Mouse (Mus musculus) ES-E14 (cell line): ENCODE results near the gene Sfxn1. TPM values are rescaled to one million over a fixed set of nuclear protein-coding genes. Genes with fewer than 3 reads are reported as not detected.

Source experiments
- DNase-seq: peaks from one replicate; pipeline ENCODE4 v3.0.0-alpha.2; 2013; ENCODE audit warnings: low read depth, low spot score
- H3K27ac ChIP-seq: 2 replicates; pipeline ENCODE4 v1.5.1; 2012; ENCODE audit warnings: low read depth, mild to moderate bottlenecking, low read length, moderate library complexity, mixed read lengths; ENCODE audit not compliant: poor library complexity, insufficient read depth, severe bottlenecking
- H3K36me3 ChIP-seq: 2 replicates; pipeline ENCODE4 v1.6.1; 2012; ENCODE audit warnings: mild to moderate bottlenecking, low read length, moderate library complexity, mixed read lengths; ENCODE audit not compliant: control insufficient read depth, poor library complexity, insufficient read depth, severe bottlenecking
- H3K4me1 ChIP-seq, 2 experiments: fragments of 150-350 bp in 1 of 2; sonication (generic) in 1 of 2; 2 replicates each; pipeline ENCODE4 v1.6.1; 2012; ENCODE audit warnings: low read length in 2 of 2, mild to moderate bottlenecking in 1 of 2, mixed read lengths in 1 of 2; ENCODE audit not compliant: control insufficient read depth in 2 of 2, insufficient read depth in 2 of 2, poor library complexity in 1 of 2
- H3K4me3 ChIP-seq, 2 experiments: fragments of 150-350 bp in 1 of 2; sonication (generic) in 1 of 2; 2 replicates each; pipeline ENCODE4 v1.5.1; 2012; ENCODE audit warnings: low read length in 2 of 2, low read depth in 1 of 2, mild to moderate bottlenecking in 1 of 2, mixed read lengths in 1 of 2; ENCODE audit not compliant: insufficient read depth in 1 of 2, poor library complexity in 1 of 2, severe bottlenecking in 1 of 2
- H3K9ac ChIP-seq: 2 replicates; pipeline ENCODE4 v1.6.1; 2012; ENCODE audit warnings: low read depth, mild to moderate bottlenecking, low read length, mixed read lengths; ENCODE audit not compliant: poor library complexity, insufficient read depth, severe bottlenecking
- H3K9me3 ChIP-seq: fragments of 150-350 bp; sonication (generic); 2 replicates; pipeline ENCODE4 v1.6.1; 2012; ENCODE audit warnings: low read depth, mild to moderate bottlenecking, low read length; ENCODE audit not compliant: control insufficient read depth, insufficient read depth
- CHD2 ChIP-seq: IDR thresholded peaks from 2 replicates; pipeline ENCODE4 v1.6.1; 2014; ENCODE audit warnings: mild to moderate bottlenecking, low read depth, low read length, inconsistent platforms
- HCFC1 ChIP-seq: IDR thresholded peaks from 2 replicates; pipeline ENCODE4 v1.6.1; 2012; ENCODE audit warnings: low read length, inconsistent platforms, borderline replicate concordance; ENCODE audit not compliant: insufficient read depth
- MAFK ChIP-seq: IDR thresholded peaks from 2 replicates; pipeline ENCODE4 v1.6.1; 2014; ENCODE audit warnings: mild to moderate bottlenecking, low read depth, low read length, inconsistent platforms; ENCODE audit not compliant: insufficient read depth
- ZC3H11A ChIP-seq: IDR thresholded peaks from 2 replicates; pipeline ENCODE4 v1.6.1; 2012; ENCODE audit warnings: low read depth, mild to moderate bottlenecking, inconsistent platforms, low read length, borderline replicate concordance
- ZNF384 ChIP-seq: IDR thresholded peaks from 2 replicates; pipeline ENCODE4 v1.6.1; 2012; ENCODE audit warnings: low read depth, low read length, inconsistent platforms
- in situ Hi-C, 2 experiments: fragments of 600-800 bp; cut with MboI; formaldehyde crosslinking; loops; one replicate each; pipeline ENCODE4 v1.15.1; 2025; ENCODE audit warnings: low sequenced_read_pairs in 2 of 2, inconsistent platforms in 1 of 2; ENCODE audit not compliant: unreplicated experiment in 2 of 2
- total RNA-seq: library from RNA; depleted of rRNA; stranded (reverse); fragments of 300-350 nt; gene quantifications from 2 replicates; pipeline ENCODE4 v1.2.3, GENCODE M21; 2012

Gene Sfxn1
- total RNA-seq, 1 experiment = 36.1 TPM

DNA sequence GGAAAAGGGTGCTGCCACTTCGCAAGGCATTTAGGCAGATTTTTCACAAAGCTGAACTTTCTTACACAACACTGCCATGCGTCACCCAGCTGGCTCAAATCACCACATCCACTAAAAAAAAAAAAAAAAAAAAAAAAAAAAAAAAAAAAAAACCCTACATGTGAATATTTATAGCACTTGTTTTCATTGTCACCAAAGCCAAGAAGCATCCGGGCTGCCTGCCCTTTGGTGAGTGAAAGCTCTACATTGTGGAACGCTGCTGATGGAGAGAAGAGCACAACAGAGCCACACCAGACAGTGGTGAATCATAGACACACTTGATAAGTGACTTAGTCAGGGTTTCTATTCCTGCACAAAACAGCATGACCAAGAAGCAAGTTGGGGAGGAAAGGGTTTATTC lies 33.7 kb upstream of the Sfxn1 start:
- Histone ChIP-seq H3K9ac (no peak overlapping the region), H3K4me3 (no peak overlapping the region), H3K4me1 (no peaks in the 10 kb centered on the region), H3K9me3 (no peaks in the 10 kb centered on the region), H3K27ac (no peak overlapping the region), H3K36me3 (no peaks in the 10 kb centered on the region)
- TF ChIP-seq MAFK = no peak
- no peak for TF ChIP-seq ZNF384
- TF ChIP-seq HCFC1 = no peak
- no peak for TF ChIP-seq CHD2
- no peak for TF ChIP-seq ZC3H11A
- in situ Hi-C loops = no loop called here
- no peak for DNase-seq

DNA sequence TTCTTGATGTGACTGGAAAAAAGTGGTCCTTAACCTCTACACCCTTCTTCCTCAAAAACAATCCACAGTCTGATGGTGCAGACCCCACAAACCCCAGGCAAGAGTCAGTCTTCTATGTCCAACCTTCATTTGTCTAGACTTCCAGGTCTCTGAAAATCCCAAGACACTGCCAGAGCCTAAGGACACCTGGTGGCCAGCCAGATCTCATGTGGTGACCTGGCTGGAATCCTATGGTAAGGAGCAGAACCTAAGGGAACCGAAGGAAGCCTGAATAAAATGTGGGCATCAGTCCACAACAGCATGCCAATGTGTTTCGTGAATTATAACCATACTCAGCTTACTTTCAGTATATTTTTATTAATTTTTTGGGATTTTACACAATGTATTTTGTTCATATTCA lies 31.4 kb upstream of the Sfxn1 start:
- Histone ChIP-seq H3K27ac (no peak overlapping the region), H3K36me3 (no peaks in the 10 kb centered on the region), H3K9ac (no peak overlapping the region), H3K4me3 (no peak overlapping the region), H3K4me1 (no peaks in the 10 kb centered on the region), H3K9me3 (no peaks in the 10 kb centered on the region)
- no peak for TF ChIP-seq HCFC1
- no peak for TF ChIP-seq ZNF384
- no peak for TF ChIP-seq ZC3H11A
- no peak for TF ChIP-seq CHD2
- no peak for TF ChIP-seq MAFK
- no peak for DNase-seq
- in situ Hi-C loops = no loop called here

GRCm38 (mm10) chr13:54048679-54049352 lies 22.9 kb upstream of the Sfxn1 start:
- Histone ChIP-seq H3K36me3 (no peaks in the 10 kb centered on the region), H3K9me3 (no peaks in the 10 kb centered on the region), H3K4me1 (no peaks in the 10 kb centered on the region), H3K27ac (no peak overlapping the region), H3K9ac (no peak overlapping the region), H3K4me3 (no peak overlapping the region)
- in situ Hi-C loops = no loop called here
- no peak for DNase-seq
- TF ChIP-seq MAFK (no peak), CHD2 (no peak), HCFC1 (no peak), ZNF384 (no peak), ZC3H11A (no peak)

GRCm38 (mm10) chr13:54051641-54052040 lies 20.0 kb upstream of the Sfxn1 start:
- Histone ChIP-seq H3K27ac (no peak overlapping the region), H3K36me3 (no peaks in the 10 kb centered on the region), H3K4me3 (no peak overlapping the region), H3K9ac (no peak overlapping the region), H3K4me1 (no peaks in the 10 kb centered on the region), H3K9me3 (no peaks in the 10 kb centered on the region)
- TF ChIP-seq HCFC1 (no peak), ZNF384 (no peak), ZC3H11A (no peak), MAFK (no peak), CHD2 (no peak)
- no peak for DNase-seq
- in situ Hi-C loops = loop anchor here (10.0 to 25.0 kb wide), 2 partner anchors 264 to 267 kb away; no protein-coding TSS in a partner anchor

DNA sequence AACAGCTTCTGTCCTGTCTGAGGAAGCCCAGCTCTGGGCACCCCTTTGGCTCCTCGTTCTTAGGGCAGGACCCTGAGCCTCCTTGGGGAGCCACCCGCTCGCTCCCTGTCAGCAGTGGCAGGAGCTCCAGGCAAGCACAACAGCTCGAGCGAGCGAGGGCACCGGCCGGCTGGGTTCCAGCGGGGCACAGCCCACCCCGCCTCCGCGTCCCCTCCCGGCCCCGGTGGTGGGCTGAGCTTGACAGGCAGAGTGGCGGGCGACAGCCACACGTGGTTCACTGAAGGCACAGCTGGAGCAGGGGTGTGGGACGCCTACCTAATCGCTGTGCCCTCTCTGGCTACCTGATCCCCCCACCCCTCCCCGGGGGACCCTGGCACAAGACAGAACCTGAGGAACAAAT lies 16.7 kb upstream of the Sfxn1 start:
- Histone ChIP-seq H3K9ac (no peak overlapping the region; the same call in 1 of the 2 replicates), H3K27ac (no peak overlapping the region)
- in situ Hi-C loops = loop anchor here (10.0 to 25.0 kb wide), 2 partner anchors 268 to 270 kb away; no protein-coding TSS in a partner anchor

More for the DNA sequence above, 16.7 kb upstream of the Sfxn1 start:
- no peaks in the 10 kb centered on the region for H3K4me1 ChIP-seq
- no peaks in the 10 kb centered on the region for H3K36me3 ChIP-seq
- no peaks in the 10 kb centered on the region for H3K9me3 ChIP-seq
- no peak for DNase-seq
- peak overlapping the region; percentile 68 to 75 for H3K4me3 ChIP-seq
- TF ChIP-seq HCFC1 = no peak
- no peak for TF ChIP-seq CHD2
- TF ChIP-seq ZC3H11A = no peak
- no peak for TF ChIP-seq MAFK
- no peak for TF ChIP-seq ZNF384
